Mouse (Mus musculus) forebrain, postnatal 0 days (tissue): Measurements from ENCODE around the gene Pgghg. TPM values are rescaled to one million over a fixed set of nuclear protein-coding genes. Genes with fewer than 3 reads are reported as not detected.
A peak's percentile ranks its signal among the peaks of the same experiment; 100 is the strongest.

Experiments used
- ATAC-seq: fragments of 200-750 bp; cut with Nextera tagmentation; 2 replicates; pipeline ENCODE4 v1.8.0; 2017; ENCODE audit warnings: mild to moderate bottlenecking, moderate library complexity
- DNase-seq: peaks from one replicate; pipeline ENCODE4 v3.0.0-alpha.2; 2015
- H3K27ac ChIP-seq: fragments of 300-500 bp; sonication (generic); 2 replicates; pipeline ENCODE4 v1.5.1; 2014; ENCODE audit warnings: low read depth, mild to moderate bottlenecking, antibody characterized with exemption, low read length, moderate library complexity, mixed read lengths
- H3K27me3 ChIP-seq: fragments of 300-500 bp; sonication (generic); 2 replicates; pipeline ENCODE4 v1.6.1; 2014; ENCODE audit warnings: mild to moderate bottlenecking, low read length, mixed read lengths; ENCODE audit not compliant: insufficient read depth
- H3K36me3 ChIP-seq: fragments of 300-500 bp; sonication (generic); 2 replicates; pipeline ENCODE4 v1.6.1; 2014; ENCODE audit warnings: mild to moderate bottlenecking, moderate library complexity; ENCODE audit not compliant: insufficient read depth
- H3K4me1 ChIP-seq: fragments of 300-500 bp; sonication (generic); 2 replicates; pipeline ENCODE4 v1.6.1; 2014; ENCODE audit warnings: antibody characterized with exemption; ENCODE audit not compliant: insufficient read depth
- H3K4me2 ChIP-seq: fragments of 300-500 bp; sonication (generic); 2 replicates; pipeline ENCODE4 v1.6.1; 2014; ENCODE audit warnings: low read depth, mild to moderate bottlenecking, moderate library complexity
- H3K4me3 ChIP-seq: fragments of 300-500 bp; sonication (generic); 2 replicates; pipeline ENCODE4 v1.5.1; 2014; ENCODE audit warnings: low read depth, low read length, mixed read lengths
- H3K9ac ChIP-seq: fragments of 300-500 bp; sonication (generic); 2 replicates; pipeline ENCODE4 v1.6.1; 2014; ENCODE audit warnings: mild to moderate bottlenecking
- H3K9me3 ChIP-seq: fragments of 300-500 bp; sonication (generic); 2 replicates; pipeline ENCODE4 v1.6.1; 2016; ENCODE audit warnings: low read length
- CTCF ChIP-seq: sonication (generic); IDR thresholded peaks from 2 replicates; pipeline ENCODE4 v1.5.1; 2016; ENCODE audit warnings: antibody characterized with exemption, control low read depth, low read depth
- WGBS: fragments of 180-500 bp; shearing (Covaris S2); extraction: QIAGEN DNeasy Blood & Tissue Kit; methylation state at CpG from one replicate; pipeline ENCODE4 v1.1.7; 2014; 5-methylcytosine and 5-hydroxymethylcytosine counted together
- polyA plus RNA-seq: library from polyadenylated mRNA; unstranded; fragments of >200 nt; fragmentation: Nextera tagmentation; extraction: Ambion mirVana; gene quantifications from 2 replicates; pipeline ENCODE4 v1.2.1, GENCODE M21; 2015
- total RNA-seq: library from RNA; depleted of rRNA; stranded (reverse); fragments of >200 nt; gene quantifications from 2 replicates; pipeline ENCODE4 v1.2.3, GENCODE M21; 2014; rRNA removed

Gene Pgghg
- total RNA-seq (7.2 and 8.5 TPM in 2 replicates), polyA plus RNA-seq (4.7 and 5.3 TPM in 2 replicates)

DNA sequence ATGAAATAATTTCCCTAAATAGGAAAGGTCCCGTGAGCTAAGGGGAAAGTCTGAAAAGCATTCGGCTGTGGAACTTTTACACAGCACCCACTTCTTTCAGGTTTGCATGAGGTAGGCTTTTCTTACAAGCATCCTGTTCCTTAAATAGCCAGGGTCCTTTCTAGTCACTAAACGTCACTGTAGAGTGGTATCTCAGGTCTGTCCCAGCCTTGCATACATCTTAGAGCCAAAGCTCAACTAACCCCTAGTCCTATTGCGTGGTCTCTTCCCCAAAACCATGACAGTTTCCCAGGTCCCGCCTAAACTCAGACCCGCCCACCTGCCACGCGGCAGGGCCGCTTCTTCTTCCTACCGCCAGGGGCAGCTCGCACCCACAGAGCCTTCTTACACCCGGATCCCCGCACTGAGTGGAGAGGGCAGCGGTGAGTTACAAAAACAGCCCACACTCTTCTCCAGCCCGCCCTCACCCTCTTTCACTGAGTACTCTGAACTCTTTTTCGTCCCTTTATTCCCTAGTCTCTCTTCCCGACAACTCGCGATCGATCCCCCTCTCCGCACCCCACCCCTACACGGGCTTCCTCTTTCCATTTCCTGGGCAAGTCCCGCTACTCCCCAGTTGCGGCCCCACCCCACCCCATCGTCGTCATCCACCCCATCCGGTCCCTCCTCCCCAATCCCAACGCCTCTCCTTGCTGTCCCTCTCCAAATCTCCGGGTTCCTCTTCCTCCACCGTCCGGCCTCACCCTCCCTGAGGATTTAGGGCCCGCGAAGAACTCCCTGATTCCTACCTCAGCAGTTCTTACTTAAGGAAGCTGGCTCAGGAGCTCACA, at the start of gene Pgghg:
Gene Pgghg, plus strand, starts transcription at position 170 of the 830 bp plus-strand sequence.
- 3% methylated on average over 33 of the region's 33 CpGs for WGBS
- Histone ChIP-seq H3K9ac (peak within 1 kb of the TSS; percentile 51), H3K36me3 (no peaks in the 10 kb centered on the region), H3K27ac (0 out of 2 replicates have a peak within 1 kb of the TSS, but pooled peaks have one; percentile 30), H3K27me3 (no peaks in the 10 kb centered on the region), H3K4me1 (no peaks in the 10 kb centered on the region; the same call in 1 of the 2 replicates), H3K4me2 (peak within 1 kb of the TSS; percentile 60), H3K4me3 (peak within 1 kb of the TSS; percentile 46), H3K9me3 (no peaks in the 10 kb centered on the region)
- peak; percentile 96 for ATAC-seq
- TF ChIP-seq CTCF, result peak; percentile 87
- DNase-seq, result peak; percentile 82

DNA sequence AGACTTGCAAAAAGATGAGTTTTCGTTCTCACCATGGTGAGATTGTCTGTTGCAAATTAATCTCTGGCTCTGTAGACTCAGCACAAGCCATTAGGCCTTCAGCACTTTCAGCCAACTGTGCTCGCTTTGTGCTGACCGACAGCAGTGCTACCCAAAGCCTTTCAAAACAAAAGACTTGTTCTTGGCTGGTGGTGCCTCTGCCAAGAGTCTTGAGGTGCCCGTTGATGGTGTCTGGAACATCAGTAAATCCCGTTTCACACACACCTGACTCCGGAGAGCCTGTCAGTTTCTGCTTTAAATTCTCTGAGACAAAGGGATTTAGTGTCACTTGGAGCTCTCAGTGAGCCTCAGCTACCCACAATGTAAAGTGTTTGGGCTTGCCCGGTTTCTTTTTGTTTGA, 47.2 kb upstream of the Pgghg start:
- peaks cover 74% of the 10 kb centered on the region for H3K36me3 ChIP-seq
- ATAC-seq, result no peak
- WGBS, result 83% methylated on average over 7 of the region's 7 CpGs

DNA sequence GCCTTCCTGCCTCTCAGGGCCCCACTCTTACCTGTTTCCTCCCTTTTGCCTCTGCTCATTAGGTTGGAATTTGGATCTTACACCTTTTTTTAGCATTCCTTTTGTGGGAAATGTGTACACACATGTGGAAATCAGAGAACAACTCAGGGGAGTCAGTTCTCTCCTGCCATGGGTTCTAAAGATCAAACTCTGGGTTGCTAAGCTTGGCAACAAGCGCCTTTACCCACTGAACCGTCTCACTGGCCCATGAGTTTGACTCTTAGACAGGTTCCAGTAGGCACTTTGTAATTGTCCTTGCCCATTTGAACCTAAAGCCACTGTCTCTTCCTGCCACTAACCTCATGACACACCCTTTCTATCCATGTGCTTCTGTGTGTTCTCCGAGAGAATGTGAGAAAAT, 46.6 kb upstream of the Pgghg start:
- Histone ChIP-seq H3K4me3 (no peak overlapping the region), H3K9ac (no peak overlapping the region), H3K9me3 (no peaks in the 10 kb centered on the region), H3K4me1 (no peaks in the 10 kb centered on the region), H3K27me3 (no peaks in the 10 kb centered on the region), H3K4me2 (no peak overlapping the region), H3K36me3 (peaks cover 72% of the 10 kb centered on the region), H3K27ac (no peak overlapping the region)
- no peak for ATAC-seq
- WGBS, result 96% methylated on average over 3 of the region's 3 CpGs
- no peak for DNase-seq
- no peak for TF ChIP-seq CTCF

More for the DNA sequence above, 47.2 kb upstream of the Pgghg start:
- no peak for DNase-seq
- Histone ChIP-seq H3K27ac (no peak overlapping the region), H3K4me1 (no peaks in the 10 kb centered on the region), H3K4me2 (no peak overlapping the region), H3K9me3 (no peaks in the 10 kb centered on the region), H3K9ac (no peak overlapping the region), H3K4me3 (no peak overlapping the region), H3K27me3 (no peaks in the 10 kb centered on the region)
- no peak for TF ChIP-seq CTCF

DNA sequence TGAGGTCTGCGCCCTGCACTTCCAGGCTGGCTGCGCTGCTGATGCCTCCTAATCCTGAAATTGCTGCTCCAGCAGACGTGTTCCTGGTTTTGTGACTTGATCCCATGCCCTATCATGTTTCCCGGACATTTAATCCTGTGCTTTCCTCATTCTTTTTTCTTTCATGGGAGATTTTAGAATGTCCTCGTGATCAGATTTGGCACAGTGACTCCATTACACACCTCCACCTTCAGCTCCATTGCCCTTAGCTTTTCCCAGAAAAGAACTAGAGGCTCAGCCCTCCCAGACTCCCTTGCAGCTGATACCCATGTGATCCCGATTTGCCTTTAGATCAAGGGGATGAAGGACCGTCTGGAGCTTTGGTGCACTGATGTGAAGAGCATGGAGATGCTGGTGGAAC, 43.3 kb upstream of the Pgghg start:
- no peak for TF ChIP-seq CTCF
- 90% methylated on average over 7 of the region's 7 CpGs for WGBS

DNA sequence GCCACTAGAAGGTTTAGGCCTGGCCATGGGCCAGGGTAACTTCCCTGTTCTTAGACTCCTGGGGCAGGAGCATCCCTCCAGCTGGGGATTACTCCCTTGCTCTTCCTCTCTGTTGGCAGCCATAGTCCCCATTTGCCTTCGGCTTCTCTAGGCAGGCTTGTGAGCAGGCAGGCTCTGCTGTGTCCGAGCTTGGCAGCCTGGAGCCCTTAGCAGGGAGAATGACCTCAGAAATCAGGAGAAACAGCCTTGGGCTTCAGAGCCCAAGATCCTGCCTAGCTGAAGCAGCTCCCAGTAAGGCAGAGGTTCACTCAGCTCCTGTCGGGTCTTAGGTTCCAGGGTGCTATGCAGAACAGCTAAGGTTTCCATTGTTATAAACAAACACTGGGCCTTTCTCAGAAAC, 42.1 kb upstream of the Pgghg start:
- no peak for TF ChIP-seq CTCF
- Histone ChIP-seq H3K4me1 (no peaks in the 10 kb centered on the region), H3K4me3 (no peak overlapping the region), H3K9me3 (no peaks in the 10 kb centered on the region), H3K36me3 (peaks cover 46% of the 10 kb centered on the region), H3K9ac (no peak overlapping the region), H3K27ac (no peak overlapping the region), H3K4me2 (no peak overlapping the region), H3K27me3 (no peaks in the 10 kb centered on the region)
- ATAC-seq (no peak), DNase-seq (no peak)
- WGBS, result 82% methylated on average over 3 of the region's 3 CpGs

More for the DNA sequence above, 43.3 kb upstream of the Pgghg start:
- Histone ChIP-seq H3K4me2 (no peak overlapping the region), H3K27me3 (no peaks in the 10 kb centered on the region), H3K27ac (no peak overlapping the region), H3K4me3 (no peak overlapping the region), H3K9me3 (no peaks in the 10 kb centered on the region), H3K36me3 (peaks cover 53% of the 10 kb centered on the region), H3K9ac (no peak overlapping the region), H3K4me1 (no peaks in the 10 kb centered on the region)
- DNase-seq, result no peak
- no peak for ATAC-seq

DNA sequence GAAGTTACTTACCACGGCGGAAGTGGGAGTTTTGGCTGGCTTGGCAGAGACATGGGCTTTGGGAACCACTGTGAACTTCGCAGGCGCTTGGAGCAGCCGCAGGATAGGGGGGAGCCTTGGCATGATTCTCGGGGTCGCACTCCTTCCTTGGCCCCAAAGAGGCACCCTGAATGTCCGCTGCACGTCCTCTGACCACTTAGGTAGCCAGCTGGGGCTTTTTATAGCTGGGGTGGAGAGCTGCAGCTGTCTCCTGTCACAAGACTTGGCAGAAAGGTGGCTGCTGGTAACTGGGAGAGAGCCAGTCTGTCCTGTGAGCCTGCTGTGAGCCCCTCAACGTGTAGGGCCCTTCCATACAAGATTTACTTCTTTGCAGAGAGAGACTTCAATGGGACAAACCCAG, 41.0 kb upstream of the Pgghg start, which contains the start of gene Cox8b:
Gene Cox8b, minus strand, starts transcription at position 227 of the 400 bp plus-strand sequence.
- Histone ChIP-seq H3K4me2 (no peak within 1 kb of the TSS), H3K4me1 (no peaks in the 10 kb centered on the region), H3K9me3 (no peaks in the 10 kb centered on the region), H3K36me3 (peaks cover 39% of the 10 kb centered on the region), H3K4me3 (no peak within 1 kb of the TSS), H3K9ac (no peak within 1 kb of the TSS), H3K27me3 (no peaks in the 10 kb centered on the region), H3K27ac (no peak within 1 kb of the TSS)
- no peak for DNase-seq
- WGBS, result 79% methylated on average over 10 of the region's 10 CpGs
- TF ChIP-seq CTCF, result no peak
- ATAC-seq, result no peak
